Mouse (Mus musculus) bone marrow, adult 2 months (tissue): Measurements from ENCODE around the gene Tbl3. TPM values are rescaled to one million over a fixed set of nuclear protein-coding genes. Genes with fewer than 3 reads are reported as not detected.
A peak's percentile ranks its signal among the peaks of the same experiment; 100 is the strongest.

Experiments
- H3K27ac ChIP-seq: fragments of 200-500 bp; 2 replicates; pipeline ENCODE4 v1.5.1; 2012; ENCODE audit warnings: low read depth, mild to moderate bottlenecking, control low read depth, inconsistent platforms, low read length; ENCODE audit not compliant: control insufficient read depth, poor library complexity, insufficient read depth
- H3K4me1 ChIP-seq: fragments of 200-500 bp; 2 replicates; pipeline ENCODE4 v1.6.1; 2011; ENCODE audit warnings: low read length; ENCODE audit not compliant: control insufficient read depth, insufficient read depth
- H3K4me3 ChIP-seq: fragments of 200-500 bp; replicated peaks from 2 replicates; pipeline ENCODE3; 2011; ENCODE audit warnings: mild to moderate bottlenecking, low read depth, low read length, control low read depth; ENCODE audit not compliant: control insufficient read depth
- CTCF ChIP-seq: fragments of 200-500 bp; IDR thresholded peaks from 2 replicates; pipeline ENCODE4 v1.5.1; 2011; ENCODE audit warnings: low read length, control low read depth; ENCODE audit not compliant: control insufficient read depth, insufficient read depth
- POLR2A ChIP-seq: fragments of 200-500 bp; IDR thresholded peaks from 2 replicates; pipeline ENCODE4 v1.6.1; 2011; ENCODE audit warnings: low read depth, mild to moderate bottlenecking, control low read depth, low read length, borderline replicate concordance; ENCODE audit not compliant: control insufficient read depth
- whole genome bisulfite sequencing: fragments of 180-500 bp; shearing (Covaris S2); methylation state at CpG from one replicate; pipeline ENCODE4 v1.1.7; 2018; 5-methylcytosine and 5-hydroxymethylcytosine counted together
- polyA plus RNA-seq: library from polyadenylated mRNA; stranded (reverse); fragments of >200 nt; gene quantifications from 2 replicates; pipeline ENCODE4 v1.2.4, GENCODE M21; 2011; ENCODE audit warnings: low replicate concordance; ENCODE audit not compliant: missing spikeins, insufficient read depth, insufficient read length

Gene Tbl3
- polyA plus RNA-seq, 1 experiment: 28.1 TPM

DNA sequence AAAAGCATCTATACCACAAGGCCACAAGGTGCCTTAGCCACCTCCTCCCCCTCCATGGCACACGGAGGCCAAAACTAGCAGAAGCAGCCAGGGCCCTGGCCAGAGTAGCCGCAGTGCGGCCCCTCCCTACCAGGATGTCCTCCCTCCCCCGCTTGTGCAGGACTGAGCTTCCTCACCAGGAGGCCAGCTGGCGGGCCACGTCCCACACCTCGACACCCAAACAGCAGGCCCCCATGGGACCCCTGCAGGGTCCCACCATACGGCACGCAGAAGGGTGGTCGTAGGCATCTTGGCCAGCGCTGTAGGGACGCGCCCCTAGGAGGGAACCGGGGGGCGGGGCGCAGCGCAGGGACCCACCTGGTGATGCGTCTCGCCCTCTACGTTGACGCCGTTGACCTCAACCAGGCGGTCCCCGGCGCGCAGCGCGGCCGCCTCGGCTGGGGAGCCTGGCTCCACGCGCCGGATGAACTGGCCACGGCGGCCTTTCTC is 57.8 kb downstream of the Tbl3 start:
- no peaks in the 10 kb centered on the region; the same call in 1 of the 2 replicates for H3K4me1 ChIP-seq
- 2% methylated on average over 35 of the region's 35 CpGs for WGBS
- peak overlapping the region; percentile 48 for H3K4me3 ChIP-seq
- H3K27ac ChIP-seq: peak overlapping the region; percentile 58
- TF ChIP-seq CTCF (no peak), POLR2A (no peak)

DNA sequence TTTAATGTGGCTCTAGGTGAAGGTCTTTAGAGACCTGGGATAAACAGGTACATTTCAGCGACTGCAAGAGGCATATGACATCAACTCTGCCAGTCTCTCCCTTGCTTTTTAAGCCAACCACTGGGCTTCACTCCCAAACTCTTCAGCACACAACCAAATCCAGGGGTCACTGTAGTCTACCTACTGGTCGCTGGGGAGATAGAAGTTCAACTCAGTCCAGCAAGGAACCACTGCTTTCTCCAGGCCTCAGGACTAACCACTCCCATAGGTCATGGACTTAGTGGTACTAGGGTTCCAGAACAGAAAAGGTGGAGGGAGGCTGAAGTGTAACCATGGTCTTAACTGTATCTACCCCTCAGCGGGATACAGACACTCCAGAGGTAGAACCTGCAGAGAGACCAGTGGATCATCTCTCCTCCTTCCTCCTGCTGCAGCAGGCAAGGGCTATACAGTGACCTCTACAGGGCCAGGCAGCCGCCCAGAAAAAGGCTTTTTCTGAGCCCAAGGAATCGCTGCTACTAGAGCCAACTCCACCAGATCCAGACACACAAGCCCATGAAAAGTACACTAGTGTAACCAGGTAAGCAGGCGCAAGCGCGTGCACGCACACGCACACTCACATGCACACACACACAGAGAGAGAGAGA is 58.6 kb downstream of the Tbl3 start:
- WGBS: 79% methylated on average over 10 of the region's 10 CpGs
- Histone ChIP-seq H3K27ac (no peak overlapping the region), H3K4me3 (no peak overlapping the region), H3K4me1 (no peaks in the 10 kb centered on the region; the same call in 1 of the 2 replicates)
- TF ChIP-seq POLR2A: no peak
- no peak for TF ChIP-seq CTCF

Other genes starting within 250 kb of the Tbl3 start
- 34.5 and 70.1 TPM in 2 replicates for gene E4f1, start 237.3 kb downstream of the Tbl3 start, polyA plus RNA-seq
- 33.0 and 34.7 TPM in 2 replicates for gene Pgp, start 237.3 kb downstream of the Tbl3 start, polyA plus RNA-seq
- gene Bricd5, start 233.8 kb downstream of the Tbl3 start, polyA plus RNA-seq: 3.3 TPM in 1 of 2 replicates, not detected in the other
- gene Mlst8, start 228.6 kb downstream of the Tbl3 start, polyA plus RNA-seq: 9.8 and 22.9 TPM in 2 replicates
- not detected in 2 replicates for gene Caskin1, start 219.1 kb downstream of the Tbl3 start, polyA plus RNA-seq
- 79.2 and 108 TPM in 2 replicates for gene Traf7, start 179.7 kb downstream of the Tbl3 start, polyA plus RNA-seq
- not detected in 2 replicates for gene Rab26, start 173.4 kb downstream of the Tbl3 start, polyA plus RNA-seq
- 10.4 and 17.9 TPM in 2 replicates for gene Pkd1, start 157.8 kb downstream of the Tbl3 start, polyA plus RNA-seq
- gene Tsc2, start 75.0 kb downstream of the Tbl3 start, polyA plus RNA-seq: 38.1 and 92.1 TPM in 2 replicates
- gene Nthl1, start 75.0 kb downstream of the Tbl3 start, polyA plus RNA-seq: 4.6 and 6.5 TPM in 2 replicates
- gene Slc9a3r2, start 57.3 kb downstream of the Tbl3 start, polyA plus RNA-seq: 5.2 and 5.9 TPM in 2 replicates
- gene Npw, start 49.2 kb downstream of the Tbl3 start, polyA plus RNA-seq: not detected in 2 replicates
- 19.6 and 29.3 TPM in 2 replicates for gene Zfp598, start 38.0 kb downstream of the Tbl3 start, polyA plus RNA-seq
- not detected in 2 replicates for gene Syngr3, start 17.7 kb downstream of the Tbl3 start, polyA plus RNA-seq
- gene Gfer, start 11.5 kb downstream of the Tbl3 start, polyA plus RNA-seq: 19.3 and 42.9 TPM in 2 replicates
- gene Noxo1, start 11.4 kb downstream of the Tbl3 start, polyA plus RNA-seq: 2.1 and 2.5 TPM in 2 replicates
- not detected in 2 replicates for gene Rnf151, start 10.4 kb upstream of the Tbl3 start, polyA plus RNA-seq
- gene Rps2, start 10.5 kb upstream of the Tbl3 start, polyA plus RNA-seq: 828 and 1,146 TPM in 2 replicates
- gene Ndufb10, start 16.8 kb upstream of the Tbl3 start, polyA plus RNA-seq: 150 and 172 TPM in 2 replicates
- gene Rpl3l, start 20.2 kb upstream of the Tbl3 start, polyA plus RNA-seq: 2.5 TPM in 1 of 2 replicates, not detected in the other
- 106 and 309 TPM in 2 replicates for gene Msrb1, start 29.0 kb upstream of the Tbl3 start, polyA plus RNA-seq
- gene Hs3st6, start 45.3 kb upstream of the Tbl3 start, polyA plus RNA-seq: 2.2 TPM in 1 of 2 replicates, not detected in the other
- gene Meiob, start 96.6 kb upstream of the Tbl3 start, polyA plus RNA-seq: 0.77 TPM in 1 of 2 replicates, not detected in the other
- 92.4 and 146 TPM in 2 replicates for gene Hagh, start 132.5 kb upstream of the Tbl3 start, polyA plus RNA-seq
- gene Fahd1, start 142.7 kb upstream of the Tbl3 start, polyA plus RNA-seq: 51.5 and 67.1 TPM in 2 replicates
- gene Igfals, start 158.3 kb upstream of the Tbl3 start, polyA plus RNA-seq: not detected in 2 replicates
- 34.2 and 45.6 TPM in 2 replicates for gene Nubp2, start 178.7 kb upstream of the Tbl3 start, polyA plus RNA-seq
- 37.8 and 47.2 TPM in 2 replicates for gene Spsb3, start 179.0 kb upstream of the Tbl3 start, polyA plus RNA-seq
- gene Eme2, start 187.4 kb upstream of the Tbl3 start, polyA plus RNA-seq: 8.2 and 35.6 TPM in 2 replicates
- gene Mrps34, start 187.5 kb upstream of the Tbl3 start, polyA plus RNA-seq: 23.4 and 43.9 TPM in 2 replicates
- gene Nme3, start 188.8 kb upstream of the Tbl3 start, polyA plus RNA-seq: 51.7 and 64.3 TPM in 2 replicates
- gene Mapk8ip3, start 229.3 kb upstream of the Tbl3 start, polyA plus RNA-seq: 51.0 and 96.3 TPM in 2 replicates